Mouse (Mus musculus) brain, embryonic 18.5 days (tissue): Measurements from ENCODE around the gene Exo1.
A peak's percentile ranks its signal among the peaks of the same experiment; 100 is the strongest.

Experiments used
- DNase-seq: peaks from one replicate; pipeline ENCODE4 v3.0.0-alpha.2; 2012; ENCODE audit warnings: low read depth, low spot score

Gene Exo1

DNA sequence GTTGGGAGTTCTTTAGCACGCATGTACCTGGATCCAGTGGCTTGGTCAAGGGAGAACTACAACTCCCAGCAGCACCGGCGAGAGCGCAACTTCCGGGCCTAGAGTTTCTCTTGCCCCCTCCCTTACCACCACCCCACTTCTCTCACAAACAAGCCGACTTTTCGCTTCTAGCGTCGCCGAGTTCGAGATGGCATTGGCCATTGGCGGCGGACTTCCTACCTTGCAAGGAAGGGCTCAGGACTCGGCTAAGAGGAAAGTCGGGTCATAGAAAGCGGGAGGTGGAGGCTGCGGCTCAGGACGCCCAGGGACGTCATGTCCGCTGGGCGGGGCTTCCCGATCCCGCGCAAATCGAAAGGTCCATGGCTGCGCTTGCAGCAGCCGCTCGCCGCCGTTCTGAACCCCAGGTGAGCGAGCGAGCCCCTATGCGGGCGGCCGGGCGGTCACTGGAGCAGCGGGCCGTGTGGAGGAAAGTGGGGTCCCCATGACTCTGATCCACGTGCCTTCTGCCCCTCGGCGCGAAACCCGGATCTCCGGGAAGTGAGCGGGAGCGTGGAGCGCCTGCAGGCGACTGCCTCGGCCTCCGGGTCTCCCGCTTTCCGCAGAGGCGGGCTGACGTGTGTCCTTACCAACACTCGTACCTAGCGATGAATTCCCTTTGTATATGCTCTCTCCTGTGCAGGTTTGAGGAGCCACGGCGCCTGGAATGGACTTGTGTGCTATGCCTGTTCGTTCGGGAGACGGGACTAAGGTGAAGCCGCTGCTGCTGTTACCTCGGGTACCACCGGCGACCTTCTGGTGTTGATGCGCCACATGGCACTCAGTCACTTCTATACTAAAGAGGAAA, at the start of gene Exo1:
Gene Exo1 (plus strand): TSS at position 129 of the 844 bp plus-strand sequence.
- peak; percentile 66 for DNase-seq

DNA sequence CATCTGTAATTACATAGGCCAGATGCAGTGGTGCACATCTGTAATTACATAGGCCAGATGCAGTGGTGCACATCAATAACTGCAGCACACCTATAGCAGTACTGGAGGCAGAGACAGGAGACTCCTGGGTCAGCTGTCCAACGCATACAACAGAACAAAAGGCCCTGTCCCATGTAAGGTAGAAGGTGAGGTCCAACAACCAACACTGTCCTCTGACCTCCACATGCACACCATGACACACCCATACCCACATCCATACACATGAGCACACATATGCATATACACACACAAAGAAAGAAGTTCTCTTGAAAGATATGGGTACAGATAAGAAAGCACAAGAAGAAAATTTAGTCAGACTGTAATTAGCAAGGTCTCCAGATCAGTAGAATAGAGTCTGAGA, 24.9 kb upstream of the Exo1 start:
- DNase-seq, result no peak

DNA sequence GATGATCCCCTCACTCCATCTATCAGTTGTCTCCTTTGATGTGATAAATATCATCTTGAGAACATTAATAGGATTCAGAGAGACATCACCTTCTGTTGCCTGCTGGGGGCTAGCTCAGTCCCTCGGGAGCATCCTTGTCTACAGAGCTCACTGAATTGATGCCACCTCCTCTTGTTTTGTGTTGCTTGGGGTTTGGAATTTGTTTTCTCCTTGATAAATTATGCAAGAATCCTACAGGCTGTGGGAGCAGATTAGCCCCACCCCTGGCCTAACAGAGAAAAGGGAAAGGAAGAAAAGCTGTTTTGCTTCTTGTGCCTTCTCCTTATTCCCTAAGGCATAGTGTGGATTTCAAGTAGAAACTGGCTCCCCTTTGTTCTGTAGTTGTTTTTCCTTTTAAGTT, 13.3 kb upstream of the Exo1 start:
- DNase-seq, result no peak

DNA sequence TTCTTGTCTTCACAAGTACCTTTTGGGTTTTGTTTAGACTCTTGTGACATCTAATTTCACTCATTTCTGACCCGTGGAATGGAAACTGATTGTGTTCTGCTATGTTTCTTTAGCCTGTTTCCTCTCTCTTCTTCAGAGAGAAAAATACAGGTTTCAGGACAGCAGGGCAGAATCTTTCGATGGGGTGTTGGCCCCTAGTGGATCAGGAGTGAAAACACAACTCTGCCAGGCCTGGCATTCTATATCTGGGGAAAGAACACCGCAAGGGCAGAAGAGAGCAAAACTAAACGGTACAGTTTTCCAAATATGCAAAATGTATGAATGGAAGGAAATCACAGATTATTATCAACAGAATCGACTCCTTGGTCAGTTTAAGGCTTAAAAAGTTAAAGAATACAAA, 12.8 kb upstream of the Exo1 start:
- DNase-seq, result no peak

DNA sequence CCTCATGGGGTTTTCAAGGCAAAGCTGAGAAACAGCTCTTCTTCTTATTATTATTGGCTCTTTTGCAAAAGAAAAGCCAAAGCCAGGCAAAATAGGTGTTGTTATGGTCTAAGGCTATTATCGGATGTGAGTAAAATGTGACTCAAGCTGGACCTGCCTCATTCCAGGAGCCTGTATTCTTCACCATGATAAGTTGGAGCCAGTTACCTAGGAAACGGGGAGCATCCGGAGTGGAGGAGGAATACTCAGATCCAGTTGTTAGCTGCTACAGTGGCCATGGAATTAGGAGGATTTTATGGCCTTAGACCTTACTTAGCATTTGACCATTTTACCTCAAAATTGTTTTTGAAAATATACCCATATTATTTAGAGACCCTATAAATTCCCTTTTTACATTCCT, 9.7 kb upstream of the Exo1 start:
- peak; percentile 10 for DNase-seq

DNA sequence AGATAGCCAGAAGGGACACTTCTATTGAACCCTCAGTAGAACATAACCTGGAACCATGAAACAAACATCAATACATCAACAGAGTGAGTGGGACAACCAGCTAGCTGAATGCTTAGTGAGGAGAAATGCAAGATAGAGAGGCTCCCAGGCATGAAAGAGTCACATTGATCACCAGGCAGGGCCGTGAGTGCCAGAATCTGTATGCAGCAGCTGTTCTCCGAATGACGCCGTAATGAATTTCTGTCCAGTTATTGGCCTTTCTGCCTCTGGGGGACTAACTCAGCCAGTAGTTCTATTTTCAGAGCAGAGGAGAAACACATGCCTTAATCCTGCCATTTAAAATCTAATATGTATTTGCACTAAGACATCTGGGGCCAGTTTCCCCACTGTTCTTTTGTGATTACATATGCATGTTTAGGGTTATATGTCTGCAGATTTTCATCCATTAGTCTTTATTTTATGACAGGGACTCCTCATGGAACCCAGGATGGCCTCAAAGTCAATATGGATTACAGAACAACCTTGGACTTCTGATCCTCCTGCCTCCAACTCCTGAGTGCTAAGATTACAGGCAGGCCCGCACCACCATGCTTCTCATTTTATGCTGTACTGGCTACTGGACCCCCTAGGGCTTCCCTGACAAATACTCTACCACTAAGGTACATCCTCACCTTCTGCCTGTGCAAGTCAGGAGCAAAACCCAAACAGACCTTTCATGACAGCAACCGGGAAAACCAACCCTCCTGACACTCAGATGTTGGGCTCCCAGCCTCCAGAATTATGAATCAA, 8.2 kb upstream of the Exo1 start:
- DNase-seq, result no peak

DNA sequence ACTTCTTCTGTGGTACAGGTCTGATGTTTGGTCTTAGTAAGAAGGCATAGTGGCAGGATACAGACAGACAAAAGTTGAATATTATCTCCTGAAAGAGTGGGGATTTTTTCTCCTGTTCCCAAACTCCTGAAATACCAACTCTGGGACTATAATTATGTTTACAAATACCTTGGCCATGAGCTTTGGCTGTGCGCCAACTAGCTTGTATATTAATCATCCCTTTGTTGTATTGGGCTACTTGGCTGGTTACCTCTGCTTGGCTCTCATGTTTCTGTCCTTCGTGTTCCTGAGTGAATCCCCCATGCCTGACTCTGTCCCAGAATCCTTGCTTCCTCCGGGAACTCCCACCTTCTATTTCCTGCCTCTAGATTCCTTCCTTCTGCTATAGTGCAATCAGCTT, 3.0 kb downstream of the Exo1 start:
- DNase-seq, result no peak

DNA sequence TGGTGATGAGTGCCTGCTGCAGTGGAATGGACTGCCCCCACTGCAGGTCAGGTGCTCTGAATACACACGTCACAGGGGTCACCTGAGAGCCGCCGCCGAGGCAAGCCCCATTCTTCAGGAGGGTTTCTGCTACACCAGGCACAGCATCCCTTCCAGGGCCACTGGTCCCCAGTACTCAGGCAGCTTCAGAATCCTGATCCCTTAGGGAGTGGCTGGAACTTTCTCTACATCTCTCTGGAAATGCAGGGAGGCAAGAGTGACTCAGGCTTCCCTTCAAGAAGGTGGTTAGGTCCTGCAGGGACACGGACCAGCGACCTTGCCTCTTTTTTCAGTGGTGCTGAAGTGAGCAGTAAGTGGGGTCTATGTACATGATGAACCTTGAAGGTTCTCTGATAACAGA, 12.9 kb downstream of the Exo1 start:
- DNase-seq, result no peak

DNA sequence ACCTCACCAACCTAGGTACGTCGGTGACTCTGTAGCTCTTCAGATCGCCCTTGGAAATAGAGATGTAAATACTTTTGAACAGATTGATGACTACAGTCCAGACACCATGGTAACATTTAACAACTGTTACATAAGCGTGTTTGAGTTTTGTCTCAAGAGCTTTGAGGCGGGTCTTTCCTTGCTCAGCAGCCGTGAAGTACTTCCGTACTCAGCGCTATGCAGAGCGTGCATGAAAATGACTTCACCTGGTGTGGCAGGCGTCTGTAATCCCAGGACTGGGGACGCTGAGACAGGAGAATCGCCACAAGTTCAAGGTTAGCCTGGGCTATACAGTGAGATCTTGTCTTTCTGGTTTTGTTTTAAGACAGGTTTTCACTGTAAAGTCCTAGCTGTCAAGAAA, 13.3 kb downstream of the Exo1 start:
- DNase-seq, result no peak

DNA sequence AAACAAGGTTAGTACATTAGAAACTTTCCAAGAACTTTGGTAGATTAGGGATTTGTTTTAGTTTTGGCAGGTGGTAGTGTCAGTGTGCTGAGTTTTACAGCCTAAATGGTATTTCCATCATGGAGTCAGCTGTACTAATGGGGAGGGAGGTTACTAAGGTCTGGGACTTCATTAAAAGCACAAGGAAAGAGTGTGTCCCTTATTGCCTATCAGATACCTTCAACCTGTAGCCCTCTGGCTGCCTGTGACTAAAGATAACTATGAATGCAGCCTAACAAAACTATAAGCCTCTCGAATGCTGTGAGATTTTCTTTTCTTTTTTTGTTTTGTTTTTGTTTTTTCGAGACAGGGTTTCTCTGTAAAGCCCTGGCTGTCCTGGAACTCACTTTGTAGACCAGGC, 30.8 kb downstream of the Exo1 start:
- DNase-seq, result no peak

DNA sequence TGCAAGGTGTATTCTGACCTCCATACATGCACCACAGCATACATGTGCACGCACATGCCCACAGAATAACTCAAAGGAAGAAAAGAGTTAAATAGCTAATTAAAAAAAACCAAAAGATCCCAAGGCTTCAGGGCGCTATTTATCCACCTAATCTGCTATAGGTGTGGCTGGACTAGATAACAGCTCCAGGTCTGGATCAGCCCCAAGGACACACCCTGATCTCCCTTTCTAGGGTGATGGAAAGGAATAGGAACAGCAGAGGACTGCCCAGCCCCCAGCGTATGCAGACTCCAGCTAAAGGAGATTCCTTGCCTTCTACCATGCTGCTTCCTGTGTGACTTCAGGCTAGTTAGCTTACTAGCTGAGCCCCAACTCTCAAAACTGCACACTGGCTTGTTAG, 31.7 kb downstream of the Exo1 start:
- DNase-seq, result no peak

DNA sequence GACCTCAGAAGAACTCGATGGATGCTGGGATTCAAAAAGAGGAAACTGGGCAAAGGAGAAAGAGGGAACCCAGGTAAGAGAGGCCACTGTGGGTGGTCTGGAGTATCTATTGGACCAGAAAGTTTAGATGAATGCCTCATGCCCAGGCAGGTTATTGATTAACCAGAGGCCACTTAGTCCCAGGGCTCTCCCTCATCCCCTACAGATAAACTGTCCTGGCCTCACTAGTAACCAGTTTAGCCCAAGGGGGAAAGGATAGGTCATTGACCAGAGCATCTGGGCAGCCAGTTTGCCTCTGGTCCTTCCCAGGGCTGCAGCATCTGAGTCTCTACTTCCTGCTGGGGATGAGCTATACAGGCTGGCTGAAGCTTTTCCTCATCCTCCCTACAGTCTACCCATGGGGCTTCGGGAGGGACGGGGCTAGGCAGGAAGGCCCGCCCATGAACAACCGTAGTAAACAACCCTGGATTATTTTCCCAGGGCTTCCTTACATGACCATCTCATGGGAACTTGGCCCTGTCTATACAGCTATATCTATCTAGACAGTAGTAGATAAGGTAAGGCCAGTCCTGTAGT, 33.4 kb downstream of the Exo1 start:
- DNase-seq, result no peak

DNA sequence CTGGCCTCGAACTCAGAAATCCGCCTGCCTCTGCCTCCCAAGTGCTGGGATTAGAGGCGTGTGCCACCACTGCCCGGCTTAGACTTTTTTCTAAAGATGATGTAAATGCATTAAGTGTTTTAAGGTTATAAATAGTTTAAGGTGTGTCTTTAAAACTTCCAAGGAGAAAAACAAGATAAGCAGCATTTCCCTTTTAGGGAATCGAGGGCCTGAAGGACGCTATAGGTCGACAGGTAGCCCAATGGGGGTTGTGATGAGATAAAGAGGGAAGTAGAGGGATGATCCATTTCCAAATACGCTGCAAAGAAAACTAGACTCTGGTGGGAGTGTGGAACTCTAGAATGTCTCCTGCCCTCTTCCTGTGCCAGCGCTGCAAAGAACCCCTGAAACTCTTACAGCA, 39.6 kb downstream of the Exo1 start, which contains the start of gene Gm38100:
Gene Gm38100 (plus strand): TSS at position 301 of the 400 bp plus-strand sequence.
- no peak for DNase-seq

DNA sequence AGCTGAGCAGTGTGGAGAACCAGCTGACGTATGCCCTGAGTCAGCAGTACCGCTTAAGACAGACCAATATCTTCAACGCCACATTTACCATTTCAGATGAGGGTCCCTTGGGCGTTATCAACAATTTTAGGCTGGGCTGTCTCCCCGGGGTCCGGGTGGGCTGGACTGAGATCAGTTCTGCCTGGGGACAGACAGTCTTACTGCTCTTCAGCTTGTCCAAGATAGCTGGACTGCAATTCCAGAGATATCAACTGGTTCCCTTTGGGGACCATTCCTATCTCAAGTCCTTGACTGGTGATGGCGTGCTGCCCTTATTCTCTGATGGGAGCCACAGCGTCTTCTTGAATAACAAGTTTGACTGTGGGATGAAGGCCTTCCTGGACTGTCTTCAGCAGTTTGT, 40.7 kb downstream of the Exo1 start:
- DNase-seq, result no peak

DNA sequence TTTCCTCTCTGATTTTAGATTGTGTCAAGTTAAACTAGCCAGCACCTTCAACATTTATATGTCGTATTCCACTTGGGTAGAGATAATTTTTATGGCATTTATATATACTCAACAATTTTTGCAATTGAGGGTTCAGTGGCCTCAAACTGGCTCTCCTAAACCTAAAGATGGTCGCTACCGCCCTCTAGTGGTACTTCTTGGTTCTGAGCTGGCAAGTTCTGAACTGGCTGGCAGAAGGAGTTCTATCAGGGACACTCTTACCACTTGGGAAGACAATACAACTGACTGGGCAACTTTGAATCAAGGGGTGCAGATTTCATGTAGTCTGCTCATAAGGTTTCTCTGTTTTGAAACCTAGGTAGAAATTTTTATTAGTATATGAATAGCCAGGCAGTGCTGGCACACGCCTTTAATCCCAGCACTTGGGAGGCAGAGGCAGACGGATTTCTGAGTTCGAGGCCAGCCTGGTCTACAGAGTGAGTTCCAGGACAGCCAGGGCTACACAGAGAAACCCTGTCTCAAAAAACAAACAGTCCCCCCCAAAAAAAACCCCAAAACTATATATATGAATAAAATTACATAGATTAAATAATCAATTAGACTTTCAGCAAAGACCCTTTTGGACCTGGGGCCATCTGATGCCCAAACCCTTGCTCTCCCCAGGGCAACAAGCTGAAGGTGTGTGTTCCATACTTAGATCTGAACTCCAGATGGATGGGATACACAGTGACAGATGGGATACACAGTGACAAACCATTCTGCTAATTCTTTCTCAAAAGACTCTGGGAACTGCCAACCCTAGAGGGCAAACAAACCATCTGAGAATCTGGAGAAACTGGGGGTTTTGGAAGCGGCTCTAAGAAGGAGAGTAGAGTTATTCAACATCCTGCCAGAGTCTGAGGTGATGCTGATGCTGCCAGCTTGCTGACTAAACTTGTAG, 43.7 kb downstream of the Exo1 start:
- DNase-seq, result peak; percentile 39

DNA sequence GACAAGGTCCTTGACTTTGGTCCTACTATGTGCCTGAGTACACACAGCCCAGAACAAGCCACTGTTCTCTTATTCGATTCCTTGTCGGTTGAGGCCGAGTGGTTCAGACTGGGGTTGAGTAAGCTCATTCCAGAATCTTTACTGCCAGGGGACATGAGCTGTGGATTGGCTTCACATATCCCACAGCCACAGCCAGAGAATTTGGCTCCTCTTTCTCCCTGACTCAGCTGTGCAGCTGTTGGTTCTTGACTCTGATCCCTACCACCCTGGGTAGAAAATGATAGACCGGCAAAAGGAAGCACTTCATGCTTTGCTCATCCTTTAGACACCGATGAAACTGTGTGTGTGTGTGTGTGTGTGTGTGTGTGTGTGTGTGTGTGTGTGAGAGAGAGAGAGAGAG, 51.0 kb downstream of the Exo1 start:
- no peak for DNase-seq

DNA sequence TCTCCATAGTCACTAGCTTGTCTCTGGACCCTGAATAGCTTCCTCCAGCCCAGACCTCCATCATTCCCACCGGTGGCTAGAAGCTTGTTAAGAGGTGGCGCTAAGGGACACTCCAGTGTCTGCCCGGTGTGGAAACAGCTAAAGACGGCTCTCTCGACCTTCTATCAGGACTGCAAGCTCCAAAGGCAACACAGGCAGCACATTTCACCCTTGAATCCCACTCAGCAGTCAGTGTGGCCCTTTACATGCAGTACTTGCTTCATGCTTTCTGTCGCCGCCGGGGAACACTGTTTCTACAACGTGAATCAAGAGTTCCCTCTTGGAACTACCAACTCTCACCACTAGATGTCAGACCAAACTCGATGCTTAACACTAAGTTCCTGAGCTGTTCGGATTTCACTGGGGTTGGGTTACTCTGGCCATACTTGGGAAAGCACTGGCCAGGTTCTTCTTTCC, 55.9 kb downstream of the Exo1 start:
- peak; percentile 64 for DNase-seq

DNA sequence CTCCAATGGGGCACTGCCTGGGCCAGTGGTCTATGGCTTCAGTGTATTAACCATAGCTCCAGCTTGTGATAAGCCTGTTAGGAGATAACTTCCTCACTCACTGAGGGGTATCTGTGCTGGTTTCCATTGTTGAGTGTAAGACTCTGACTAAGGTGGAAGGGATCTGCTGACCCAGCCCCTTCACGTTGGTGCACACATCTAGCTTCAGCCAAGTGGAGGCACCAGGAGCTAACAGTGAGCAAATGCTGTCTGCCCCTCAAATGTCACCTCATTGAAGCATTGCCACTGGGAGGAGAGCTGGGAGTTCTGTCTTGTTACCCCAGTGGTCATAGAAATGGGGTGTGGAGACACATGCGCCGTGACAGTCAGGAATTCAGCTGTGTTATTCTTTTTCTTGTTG, 58.4 kb downstream of the Exo1 start:
- no peak for DNase-seq

DNA sequence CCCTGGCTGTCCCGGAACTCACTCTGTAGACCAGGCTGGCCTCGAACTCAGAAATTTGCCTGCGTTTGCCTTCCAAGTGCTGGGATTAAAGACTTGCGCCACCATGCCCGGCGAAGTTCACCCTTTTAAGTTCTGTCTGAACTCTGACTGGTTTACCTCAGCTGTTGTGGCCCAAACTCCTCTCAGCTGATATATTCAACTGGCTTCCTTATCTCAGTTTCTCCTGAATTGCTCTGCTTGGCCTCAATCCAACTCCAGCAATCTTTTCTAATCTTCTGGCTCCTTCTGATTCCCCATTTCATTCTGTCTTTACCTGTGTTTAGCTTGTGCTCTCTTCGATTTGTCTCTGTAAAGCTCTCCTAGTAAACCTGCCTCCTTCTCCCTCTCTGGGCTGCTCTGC, 62.8 kb downstream of the Exo1 start:
- no peak for DNase-seq

DNA sequence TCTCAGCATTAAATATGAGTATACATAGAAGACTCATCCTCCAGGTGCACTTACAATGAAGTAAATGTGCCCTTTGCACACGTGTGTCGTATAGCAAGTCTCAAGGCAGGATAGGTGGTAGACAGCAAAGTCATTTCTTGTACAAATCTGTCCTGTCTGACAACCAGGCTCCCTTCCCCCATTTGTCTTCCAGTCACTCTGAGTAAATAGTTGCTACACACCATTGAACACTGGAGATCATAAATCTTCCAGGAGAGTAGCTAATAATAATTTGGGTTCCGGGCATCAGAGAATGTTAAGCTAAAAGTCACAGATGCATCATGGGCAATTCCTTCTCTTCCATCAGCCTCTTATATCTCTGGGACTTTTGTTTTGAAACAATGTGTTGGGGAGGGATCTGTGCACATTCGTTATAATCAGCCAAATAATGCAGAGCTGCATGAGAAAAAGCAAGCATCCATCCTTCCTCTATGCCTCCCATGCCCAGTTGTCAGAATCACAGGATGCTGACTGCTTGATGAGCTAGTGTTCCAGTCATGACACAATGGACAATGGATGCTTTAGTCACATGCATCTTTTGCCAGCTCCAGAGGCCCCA, 66.4 kb downstream of the Exo1 start:
- no peak for DNase-seq

DNA sequence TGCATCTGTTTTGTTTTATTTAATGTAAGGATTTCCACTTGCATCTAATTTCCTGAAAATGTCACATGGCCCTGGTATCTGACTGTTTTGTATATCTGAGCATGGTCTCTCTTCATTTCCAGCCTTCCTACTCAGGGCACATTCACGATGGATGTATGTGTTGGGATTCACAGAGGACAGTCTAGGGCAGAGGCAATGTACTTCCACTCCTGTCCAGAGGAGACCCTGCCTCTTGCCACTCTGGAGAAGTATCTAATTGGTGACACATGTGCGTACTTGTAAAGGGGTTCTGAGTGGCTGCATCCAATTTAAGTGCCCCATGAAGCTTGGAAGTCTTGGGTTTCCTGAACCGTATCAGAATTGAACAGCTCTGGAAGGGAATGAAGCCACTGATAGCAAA, 70.0 kb downstream of the Exo1 start:
- no peak for DNase-seq
